ENCODE assay signal across 7 mouse cellular contexts in the genomic region with DNA sequence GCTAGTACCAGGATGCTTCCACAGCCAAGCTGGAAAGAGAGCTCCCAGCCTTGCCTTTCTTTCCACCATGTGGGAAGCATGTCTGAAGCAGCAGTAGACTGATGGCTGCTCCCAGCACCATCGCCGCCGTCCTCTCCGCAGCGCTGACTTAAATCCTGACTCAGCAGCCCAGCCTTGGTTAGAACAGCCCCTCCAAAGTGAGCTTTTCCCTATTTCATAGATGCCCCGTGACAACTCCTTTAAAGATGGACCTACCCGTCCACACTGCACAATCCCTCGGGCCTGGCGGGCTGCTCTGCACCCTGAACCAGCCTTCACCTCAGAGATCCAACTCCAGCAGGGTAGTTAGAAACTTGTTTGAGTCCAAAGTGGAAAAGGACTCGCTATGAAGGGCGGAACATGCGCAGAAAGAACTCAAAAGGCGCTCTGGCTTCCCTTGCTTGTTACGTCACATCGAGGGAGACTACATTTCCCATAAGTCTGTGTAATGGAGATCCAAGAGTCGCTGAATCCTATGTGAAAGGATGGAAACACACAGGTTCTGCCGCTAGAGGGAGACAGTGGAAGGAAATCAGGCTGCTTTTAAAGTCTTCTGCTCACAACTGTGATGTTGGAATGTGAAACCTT. TPM values are rescaled to one million over a fixed set of nuclear protein-coding genes. Genes with fewer than 3 reads are reported as not detected.
DNase-seq lines count a peak whose midpoint lies in the region; ATAC-seq lines count a peak whose summit lies in the region.

TSS of gene Gm28557 (minus strand) at position 411 of the 627 bp plus-strand sequence.

- ATAC-seq in intestine, embryonic 16.5 days, result peak; percentile 100
- peak; percentile 99 for ATAC-seq in midbrain, embryonic 11.5 days (ENCODE audit: low FRiP score)

- peak within 1 kb of the TSS; percentile 91 for H3K27ac ChIP-seq in intestine, embryonic 16.5 days (ENCODE audit: low read length)
- H3K27ac ChIP-seq in midbrain, embryonic 11.5 days (ENCODE audit: low read depth, low read length), result peak within 1 kb of the TSS; percentile 35; the same call in 1 of the 2 replicates

- DNase-seq in adrenal gland, postnatal 10 days, result peak; percentile 92
- DNase-seq in embryo, embryonic 9.5 days (ENCODE audit: extremely low spot score), result peak; percentile 91
- DNase-seq in gastrocnemius, postnatal 4 days (ENCODE audit: low spot score in 2 of 2), result peak; percentile 62 to 85
- peak; percentile 85 to 89 for DNase-seq in left cerebral cortex, postnatal 36 days (ENCODE audit: low spot score in 2 of 2)
- DNase-seq in midbrain, embryonic 11.5 days (ENCODE audit: low spot score, missing footprints), result peak; percentile 98
- peak; percentile 95 for DNase-seq in skeletal muscle tissue, adult 2 months (ENCODE audit: low read depth, low spot score)

- peak within 1 kb of the TSS; percentile 74 for H3K4me2 ChIP-seq in intestine, embryonic 16.5 days (ENCODE audit: low read depth, low read length)
- peak within 1 kb of the TSS; percentile 82 for H3K4me2 ChIP-seq in midbrain, embryonic 11.5 days

- H3K36me3 ChIP-seq in intestine, embryonic 16.5 days (ENCODE audit: control insufficient read depth, insufficient read depth, low read length), result peaks cover 5% of the 10 kb centered on the region; the same call in 1 of the 2 replicates
- no peaks in the 10 kb centered on the region for H3K36me3 ChIP-seq in midbrain, embryonic 11.5 days (ENCODE audit: control insufficient read depth, insufficient read depth, low read length)

- H3K4me3 ChIP-seq in intestine, embryonic 16.5 days (ENCODE audit: low read length), result peak within 1 kb of the TSS; percentile 64
- peak within 1 kb of the TSS; percentile 58 for H3K4me3 ChIP-seq in midbrain, embryonic 11.5 days (ENCODE audit: low read depth, low read length)

- intact Hi-C loops in left cerebral cortex, postnatal 36 days (cut with DNase I), result loop anchor here (5.0 kb wide), 1 partner anchor 46 kb away; the partner anchor contains the start of gene Zfp712

- peak within 1 kb of the TSS; percentile 72 for H3K9ac ChIP-seq in intestine, embryonic 16.5 days (ENCODE audit: low read depth, low read length)
- peak within 1 kb of the TSS; percentile 78 for H3K9ac ChIP-seq in midbrain, embryonic 11.5 days (ENCODE audit: low read length)

- under 1% methylated on average over 17 of the region's 17 CpGs for WGBS in intestine, embryonic 16.5 days
- under 1% methylated on average over 17 of the region's 17 CpGs for WGBS in midbrain, embryonic 11.5 days

- H3K27me3 ChIP-seq in intestine, embryonic 16.5 days (replicated peaks; ENCODE audit: control insufficient read depth, insufficient read depth, low read length), result no peaks in the 10 kb centered on the region
- H3K27me3 ChIP-seq in midbrain, embryonic 11.5 days (ENCODE audit: control insufficient read depth, insufficient read depth, low read length), result no peaks in the 10 kb centered on the region

- H3K4me1 ChIP-seq in intestine, embryonic 16.5 days (ENCODE audit: control insufficient read depth, insufficient read depth, low read length), result peaks cover 6% of the 10 kb centered on the region
- H3K4me1 ChIP-seq in midbrain, embryonic 11.5 days (ENCODE audit: control insufficient read depth, insufficient read depth, low read length), result peaks cover 5% of the 10 kb centered on the region; the same call in 1 of the 2 replicates

- no peaks in the 10 kb centered on the region for H3K9me3 ChIP-seq in intestine, embryonic 16.5 days (ENCODE audit: control insufficient read depth, low read length)
- H3K9me3 ChIP-seq in midbrain, embryonic 11.5 days (ENCODE audit: control insufficient read depth, low read length), result no peaks in the 10 kb centered on the region

RNA-seq across cellular contexts. Expression of gene Gm28557, which starts in this region (rescaled TPM):
- total RNA-seq in adrenal gland, postnatal 10 days (2021), result 1 to 10 TPM; 4.5 to 6.4 TPM
- 1 to 10 TPM; 2.0 to 2.3 TPM for total RNA-seq in gastrocnemius, postnatal 4 days (2021)
- polyA plus RNA-seq in intestine, embryonic 16.5 days (2015; fragmentation: Nextera tagmentation; extraction: Ambion mirVana), result 2.1 and 2.7 TPM in 2 replicates
- 1 to 10 TPM; 1.8 to 2.7 TPM for total RNA-seq in left cerebral cortex, postnatal 36 days (2021)
- polyA plus RNA-seq in midbrain, embryonic 11.5 days (2014; fragmentation: Nextera tagmentation; extraction: Ambion mirVana), result 1.7 and 3.0 TPM in 2 replicates

Comparison
In these comparisons a context has a peak if more than half of its experiments do, and no peak if none do; other contexts are left out.
1. Peak in every context shown above with its lines: DNase-seq, ATAC-seq, H3K4me3 ChIP-seq and H3K27ac ChIP-seq.